22 mouse cellular contexts compared by ENCODE assay signal in the genomic region with DNA sequence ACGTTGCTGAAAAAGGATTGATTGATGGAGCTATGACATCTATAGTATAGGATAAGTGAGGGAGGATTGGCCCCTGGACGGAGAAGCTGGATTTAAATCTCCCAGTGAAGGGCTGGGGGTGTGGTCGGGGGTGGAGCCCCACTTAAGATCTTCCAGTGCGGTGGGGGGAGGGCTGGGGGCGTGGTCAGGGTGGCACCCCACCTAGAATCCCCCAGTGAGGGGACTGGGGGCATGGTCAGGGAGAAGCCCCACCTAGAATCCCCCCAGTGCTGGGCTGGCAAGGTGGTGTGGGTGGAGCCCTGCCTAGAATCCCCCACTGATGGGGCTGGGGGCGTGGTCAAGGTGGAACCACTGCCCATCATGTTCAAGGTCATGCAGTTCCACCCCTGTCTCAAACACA. TPM values are rescaled to one million over a fixed set of nuclear protein-coding genes. Genes with fewer than 3 reads are reported as not detected.
"Had no signal": no experiment of that assay in that cellular context is flagged by ENCODE, and none has a peak within 500 bp of the region (broad histone marks: within the 10 kb centered on the region; RNA-seq: fewer than 3 reads in every experiment).

No protein-coding gene starts in this region.

- H3K9me3 ChIP-seq: kidney, embryonic 15.5 days; limb, embryonic 12.5 days; limb, embryonic 15.5 days; midbrain, embryonic 10.5 days; midbrain, embryonic 13.5 days; neural tube, embryonic 13.5 days had no signal

- H3K4me3 ChIP-seq: kidney, embryonic 15.5 days; limb, embryonic 12.5 days; limb, embryonic 15.5 days; megakaryocyte, embryonic 14.5 days; midbrain, embryonic 10.5 days; midbrain, embryonic 13.5 days; myocyte; neural tube, embryonic 13.5 days had no signal

- H3K36me3 ChIP-seq: kidney, embryonic 15.5 days; limb, embryonic 12.5 days; limb, embryonic 15.5 days; midbrain, embryonic 10.5 days; midbrain, embryonic 13.5 days; neural tube, embryonic 13.5 days had no signal

- H3K4me2 ChIP-seq: kidney, embryonic 15.5 days; limb, embryonic 12.5 days; limb, embryonic 15.5 days; liver, embryonic 11.5 days; lung, embryonic 14.5 days; midbrain, embryonic 13.5 days; neural tube, embryonic 13.5 days had no signal

- H3K9ac ChIP-seq: kidney, embryonic 15.5 days; limb, embryonic 12.5 days; limb, embryonic 15.5 days; liver, embryonic 14.5 days; liver, postnatal 0 days; lung, embryonic 14.5 days; midbrain, embryonic 13.5 days; neural tube, embryonic 13.5 days had no signal

- H3K27me3 ChIP-seq: megakaryocyte, embryonic 14.5 days had no signal

- DNase-seq: kidney, postnatal 10 days; kidney, postnatal 4 days; left cerebral cortex, postnatal 4 days; liver, postnatal 0 days; lung, embryonic 14.5 days; lung, postnatal 36 days; thymus, adult 18-20 months; thymus, postnatal 36 days had no signal

- H3K27ac ChIP-seq: kidney, embryonic 15.5 days; limb, embryonic 12.5 days; limb, embryonic 15.5 days; liver, embryonic 14.5 days; midbrain, embryonic 10.5 days; midbrain, embryonic 13.5 days; neural tube, embryonic 13.5 days had no signal

- ATAC-seq: liver, postnatal 0 days; lung, postnatal 0 days; midbrain, embryonic 13.5 days; midbrain, embryonic 16.5 days had no signal

RNA-seq across cellular contexts. Expression of gene S1pr4, which starts 7.2 kb away (rescaled TPM):
- polyA plus RNA-seq: myocyte had no signal

RNA-seq across cellular contexts. Expression of gene Gna15, which starts 16.9 kb away (rescaled TPM):
- polyA plus RNA-seq: myocyte had no signal

RNA-seq across cellular contexts. Expression of gene Celf5, which starts 24.6 kb away (rescaled TPM):
- total RNA-seq: monocyte, adult 5-6 weeks; neutrophil, adult 5-6 weeks had no signal
- polyA plus RNA-seq: liver, embryonic 11.5 days; liver, postnatal 0 days had no signal
